Mouse (Mus musculus) megakaryocyte, adult 5-6 weeks (primary cell): Measurements from ENCODE around the gene Lgmn. TPM values are rescaled to one million over a fixed set of nuclear protein-coding genes. Genes with fewer than 3 reads are reported as not detected.

Source experiments
- ATAC-seq: 2 replicates; pipeline ENCODE4 v1.8.0; 2016; ENCODE audit warnings: mild to moderate bottlenecking, inconsistent platforms; ENCODE audit not compliant: poor library complexity, severe bottlenecking
- total RNA-seq, 2 experiments: library from RNA; stranded (forward) in 1 of 2; stranded (reverse) in 1 of 2; fragments of 153-499, 151-499 nt in 1 of 2; fragments of 221-1000, 200-1000 nt in 1 of 2; gene quantifications; 2 replicates each; pipeline versions ENCODE4 v1.2.3 to v1.2.4; 2015 to 2017

The Lgmn gene
- total RNA-seq, 2 experiments from 2014 or later, result 28.7 to 37.6 TPM

- ATAC-seq, result 0 out of 2 replicates have a peak, but pooled peaks have one; percentile 2
These were observed 83.8 kb downstream of the Lgmn start for GRCm38 (mm10) chr12:102355784-102356183.

DNA sequence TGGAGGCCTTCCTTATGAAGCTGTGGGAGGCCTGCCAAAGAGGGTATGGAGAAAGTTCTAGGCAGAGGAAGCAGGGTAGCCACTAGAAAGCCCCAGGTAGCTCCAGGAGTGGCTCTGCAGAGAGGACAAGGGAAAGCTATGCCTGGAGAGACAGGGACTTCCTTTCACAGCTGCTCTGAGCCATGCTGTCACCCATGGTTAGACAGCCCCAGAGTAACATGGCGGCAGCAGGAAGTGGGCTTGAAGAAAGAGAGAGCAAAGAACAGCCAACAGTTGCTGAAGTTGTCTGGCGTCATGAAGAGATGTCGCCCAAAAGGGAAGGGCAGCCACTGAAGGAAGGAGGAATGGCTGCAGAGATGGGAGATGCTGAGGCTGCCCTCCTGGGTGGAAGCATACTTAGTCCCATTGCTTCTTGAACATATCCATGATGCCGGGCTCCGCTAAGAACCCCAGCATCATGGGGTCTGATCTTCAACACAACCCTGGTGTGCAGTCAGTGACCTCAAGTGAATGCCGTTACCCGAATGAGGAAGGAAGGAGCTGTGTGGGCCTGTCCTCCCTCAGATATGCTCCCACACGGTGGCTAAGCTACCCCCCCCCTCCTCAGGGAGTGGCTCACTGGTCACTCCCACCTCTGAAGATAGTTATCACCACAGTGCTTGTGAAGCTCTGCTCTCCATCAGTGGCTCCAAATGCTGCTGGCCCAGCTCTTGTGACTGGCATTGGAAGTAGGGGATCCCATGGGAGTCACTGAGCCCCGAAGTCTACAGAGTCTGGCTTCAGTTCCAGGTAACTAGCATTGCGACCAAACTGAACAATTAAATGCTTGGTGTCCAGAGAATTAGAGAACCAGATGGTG lies 85.3 kb downstream of the Lgmn start:
- ATAC-seq, result peak; percentile 70

DNA sequence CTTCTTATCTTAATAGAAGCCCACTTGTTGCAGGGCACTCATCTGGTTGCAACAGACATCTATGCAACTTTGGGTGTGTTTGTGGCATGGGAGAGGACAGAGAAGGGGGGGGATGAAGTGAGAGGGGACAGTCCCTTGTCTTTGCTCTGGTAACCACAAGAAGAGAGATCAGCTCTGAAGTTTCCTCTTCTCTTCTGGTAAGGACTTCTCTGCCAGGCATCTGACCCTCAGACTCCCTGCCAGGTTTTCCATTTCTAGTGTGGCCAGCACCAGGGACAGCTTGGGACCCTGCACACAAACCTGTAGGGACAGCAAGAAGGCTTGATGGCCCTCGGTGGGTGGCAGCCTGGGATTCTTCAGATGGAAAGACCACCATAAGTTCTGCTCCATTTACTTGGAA lies 88.6 kb downstream of the Lgmn start:
- peak; percentile 40 for ATAC-seq

- ATAC-seq, result peak; percentile 51
These were observed 91.2 kb downstream of the Lgmn start for GRCm38 (mm10) chr12:102348447-102348846.

GRCm38 (mm10) chr12:102346507-102346906 lies 93.1 kb downstream of the Lgmn start:
- peak; percentile 32 for ATAC-seq

- no peak for ATAC-seq
These were observed 94.4 kb downstream of the Lgmn start for GRCm38 (mm10) chr12:102345031-102345815.

Other genes with a start within 250 kb of the Lgmn start
- gene Rin3, start 156.8 kb downstream of the Lgmn start, total RNA-seq (2015), result 188 and 204 TPM in 2 replicates
- gene Rin3, start 156.8 kb downstream of the Lgmn start, total RNA-seq (2017), result 121 and 157 TPM in 2 replicates
- gene Golga5, start 29.3 kb upstream of the Lgmn start, total RNA-seq (2015), result 24.1 and 26.3 TPM in 2 replicates
- gene Golga5, start 29.3 kb upstream of the Lgmn start, total RNA-seq (2017), result 67.6 and 87.1 TPM in 2 replicates
- gene Chga, start 115.2 kb upstream of the Lgmn start, total RNA-seq (2015), result not detected in 2 replicates
- not detected in 2 replicates for gene Chga, start 115.2 kb upstream of the Lgmn start, total RNA-seq (2017)